Mouse (Mus musculus): Measurements from ENCODE around the gene Mpl.

Gene Mpl

GRCm38 (mm10) chr4:118457345-118457975 is at the start of gene Mpl:
Mpl (minus strand) TSS chr4:118457513.
- no peak for DNase-seq

GRCm38 (mm10) chr4:118505551-118505950 is 48.2 kb upstream of the Mpl start:
- DNase-seq, result no peak

DNA sequence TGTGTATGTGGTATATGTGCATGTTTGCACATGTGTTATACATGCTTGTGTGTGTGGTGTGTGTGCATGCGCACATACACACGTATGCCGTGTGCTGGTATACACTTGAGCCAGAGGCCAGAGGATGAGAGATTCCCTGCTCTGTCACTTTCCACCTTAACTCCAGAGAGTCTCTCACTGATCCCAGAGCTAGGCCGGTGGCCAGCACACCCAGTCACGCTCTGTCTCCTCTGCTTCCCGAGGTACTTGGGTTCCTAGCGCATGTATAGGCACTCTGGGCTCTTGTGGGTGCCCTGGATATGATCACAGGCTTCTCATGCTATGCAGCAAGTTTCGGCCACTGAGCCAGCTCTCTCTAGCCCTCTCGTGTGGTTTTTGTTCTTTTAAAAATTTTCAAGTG is 43.5 kb upstream of the Mpl start:
- no peak for DNase-seq

DNA sequence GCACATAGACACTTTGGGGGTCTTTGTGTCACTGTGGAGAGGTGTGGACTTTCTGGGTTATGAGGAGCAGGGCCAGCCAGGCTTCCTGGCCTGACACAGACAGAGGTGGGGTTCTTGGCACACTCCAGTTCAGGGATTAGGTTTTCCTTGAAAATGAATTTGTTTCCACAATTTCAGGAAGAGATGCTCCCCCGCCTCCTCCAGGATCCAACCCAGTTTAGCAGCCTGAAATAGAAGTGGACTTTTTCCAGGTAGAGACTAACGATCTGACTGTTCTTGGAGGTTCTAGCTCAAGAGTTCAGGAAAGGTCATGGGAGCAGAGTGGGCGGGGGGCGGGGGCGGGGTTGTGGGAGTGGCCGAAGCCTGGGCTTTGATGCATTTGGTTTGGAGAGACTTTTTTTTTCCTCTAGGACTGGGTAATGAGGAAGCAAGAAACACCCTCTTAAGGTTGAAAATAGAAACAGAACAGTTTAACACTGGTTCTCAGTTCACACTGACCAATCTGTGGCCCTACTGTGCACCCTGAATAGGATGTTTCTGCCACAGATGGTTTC is 42.9 kb upstream of the Mpl start:
- peak; percentile 43 for DNase-seq

- no peak for DNase-seq
Observed at GRCm38 (mm10) chr4:118490461-118490860, 33.1 kb upstream of the Mpl start.

GRCm38 (mm10) chr4:118489717-118490132 is 32.4 kb upstream of the Mpl start, which contains the start of gene Tie1:
Tie1 (minus strand) TSS chr4:118490061.
- peak; percentile 78 for DNase-seq

- no peak for DNase-seq
Observed at GRCm38 (mm10) chr4:118476773-118477530, 19.6 kb upstream of the Mpl start.

GRCm38 (mm10) chr4:118472687-118473086 is 15.4 kb upstream of the Mpl start:
- no peak for DNase-seq

GRCm38 (mm10) chr4:118471281-118471680 is 14.0 kb upstream of the Mpl start:
- no peak for DNase-seq

DNA sequence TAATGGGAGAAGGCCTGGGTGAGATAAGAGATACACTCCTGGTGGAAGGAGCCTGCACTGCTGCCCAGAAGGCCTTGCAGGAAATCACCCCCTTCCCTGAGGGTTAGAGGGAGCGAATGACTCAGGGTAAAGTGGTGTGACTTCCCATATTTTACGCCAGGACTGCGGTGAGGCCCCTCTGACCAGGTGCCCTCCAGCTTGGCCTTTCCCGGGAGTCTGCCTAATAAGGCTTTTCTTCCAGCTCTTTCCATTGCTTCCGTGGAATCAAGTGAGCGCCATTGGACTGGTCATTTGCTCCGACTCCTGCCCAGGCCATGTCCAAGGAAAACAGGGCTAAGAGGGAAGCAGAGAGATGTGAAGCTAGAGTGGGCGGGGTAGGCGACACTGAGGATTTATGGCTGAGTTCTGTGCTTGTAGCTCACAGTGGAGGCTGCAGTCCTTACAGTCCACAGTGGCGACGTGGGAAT is 8.4 kb upstream of the Mpl start:
- peak; percentile 29 for DNase-seq

DNA sequence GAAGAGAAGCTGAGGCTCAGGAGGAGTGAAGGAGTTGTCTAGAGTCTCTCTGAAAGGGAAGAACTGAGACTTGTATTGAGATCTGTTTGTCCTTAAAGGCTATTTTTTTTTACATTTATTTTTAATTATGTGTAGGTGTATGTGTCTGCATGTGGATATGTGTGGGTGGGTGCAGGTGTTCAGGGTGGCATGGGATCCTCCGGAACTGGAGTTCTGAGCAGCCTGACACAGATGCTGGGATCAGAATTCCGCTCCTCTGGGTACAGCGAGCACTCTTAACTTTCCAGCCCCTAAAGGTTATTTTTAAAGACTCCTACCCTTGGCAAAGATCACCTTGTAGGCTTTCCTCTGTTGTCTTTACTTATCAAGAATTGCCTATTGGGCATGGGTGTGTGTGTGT is 7.6 kb upstream of the Mpl start:
- DNase-seq, result no peak

GRCm38 (mm10) chr4:118446415-118447153 is 10.7 kb downstream of the Mpl start:
- DNase-seq, result no peak

DNA sequence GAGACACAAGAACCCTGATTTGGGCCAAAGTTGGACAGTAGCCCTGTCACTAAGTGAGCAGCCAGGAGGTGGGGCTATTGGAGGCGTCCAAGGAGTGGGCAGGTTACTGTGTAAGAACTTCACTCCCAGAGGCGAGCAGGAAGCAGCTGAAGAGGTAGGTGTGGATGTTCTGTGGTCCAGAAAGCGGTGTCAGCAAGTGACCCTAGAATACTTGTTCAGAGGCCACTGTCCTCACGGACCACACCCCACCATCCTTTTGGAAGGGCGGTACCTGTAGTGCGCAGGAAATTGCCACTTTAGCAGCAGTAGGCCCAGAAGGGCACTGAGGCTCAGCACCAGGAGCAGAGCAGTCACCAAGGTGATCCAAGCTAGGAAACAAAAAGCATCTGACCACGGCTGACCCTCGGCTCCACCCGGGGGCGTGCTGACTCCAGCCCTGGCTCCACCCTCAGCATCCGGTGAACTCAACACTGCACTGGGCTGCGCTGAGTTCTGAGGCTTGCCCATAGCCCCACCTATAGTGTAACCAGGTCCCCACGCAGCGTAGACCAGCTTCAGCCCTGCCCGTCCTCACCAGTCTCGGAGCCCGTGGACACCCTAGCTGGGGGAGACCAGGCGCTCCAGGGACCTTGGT is 11.4 kb downstream of the Mpl start:
- peak; percentile 72 for DNase-seq

DNA sequence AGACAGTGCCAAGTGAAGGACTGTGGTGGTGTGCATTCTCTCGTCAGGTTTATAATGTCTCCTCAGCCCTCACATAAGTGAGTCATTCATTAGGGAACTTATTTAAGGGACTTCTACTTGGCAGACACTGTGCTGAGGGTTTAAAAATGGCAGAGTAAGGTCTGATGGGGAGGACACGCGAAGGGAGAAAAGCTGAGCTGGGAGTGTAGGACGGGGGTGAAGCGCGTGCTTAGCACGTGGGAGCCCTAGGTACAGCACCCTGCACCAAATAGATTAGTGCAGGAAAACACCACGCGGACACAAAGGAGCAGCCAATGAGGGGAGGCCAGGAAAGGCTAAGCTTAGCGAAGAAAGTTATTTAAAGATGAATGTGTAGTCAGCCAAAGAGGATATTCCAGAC is 12.2 kb downstream of the Mpl start:
- no peak for DNase-seq

- DNase-seq, result peak; percentile 38
Observed at GRCm38 (mm10) chr4:118437829-118438253, 19.5 kb downstream of the Mpl start.

DNA sequence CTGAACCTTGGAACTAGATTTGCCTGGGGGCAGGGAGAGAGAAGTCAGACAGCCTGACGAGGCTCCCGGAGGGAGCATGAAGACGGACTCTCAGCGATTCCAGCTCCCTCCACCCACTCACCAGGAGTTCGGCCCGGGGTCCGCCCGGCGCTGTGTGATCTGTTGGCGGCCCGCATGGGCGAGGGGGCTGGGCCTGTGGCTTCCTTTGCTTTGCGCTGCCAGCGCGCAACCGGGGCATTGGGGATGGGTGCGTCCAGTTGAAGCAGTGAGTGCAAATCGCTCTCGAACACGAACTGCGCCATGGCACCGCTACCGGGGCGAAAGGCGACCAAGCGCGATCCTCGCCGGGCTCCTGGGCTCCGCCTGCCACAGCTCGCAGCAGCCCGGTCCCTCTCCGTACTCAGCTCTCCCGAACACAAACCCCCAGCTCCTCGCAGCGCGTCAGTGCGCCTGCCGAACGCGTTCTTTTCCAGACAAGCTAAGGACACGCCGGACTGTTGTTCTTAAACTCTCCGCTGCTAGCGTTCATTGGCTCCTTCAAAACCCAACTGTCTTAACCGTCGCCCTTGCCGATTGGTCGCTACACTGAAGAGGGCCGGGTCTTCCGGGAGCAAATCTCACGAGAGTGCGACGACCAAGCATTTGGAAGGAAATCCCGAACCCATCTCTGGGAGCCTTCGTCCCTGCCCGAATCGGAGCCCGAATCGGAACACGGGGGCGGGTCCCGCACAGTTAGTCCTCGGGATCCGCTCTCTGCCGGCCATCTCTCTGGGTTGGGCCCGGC is 20.3 kb downstream of the Mpl start, which contains the start of gene Cdc20:
TSS of gene Cdc20 (minus strand) at position 533 of the 784 bp plus-strand sequence.
- peak; percentile 94 for DNase-seq

GRCm38 (mm10) chr4:118432332-118432731 is 25.0 kb downstream of the Mpl start:
- DNase-seq, result peak; percentile 57

- peak; percentile 65 for DNase-seq
Observed at GRCm38 (mm10) chr4:118429215-118429895, 28.0 kb downstream of the Mpl start.

- DNase-seq, result peak; percentile 43
Observed at GRCm38 (mm10) chr4:118428531-118429214, 28.6 kb downstream of the Mpl start.

GRCm38 (mm10) chr4:118427768-118428451 is 29.4 kb downstream of the Mpl start, which contains the start of gene Elovl1:
Elovl1 (plus strand) TSS chr4:118428093.
- DNase-seq, result peak; percentile 96

Data from kidney, postnatal 10 days (tissue).